Mouse (Mus musculus) urinary bladder, postnatal 0 days (tissue): ENCODE data around the gene Oas2. TPM values are rescaled to one million over a fixed set of nuclear protein-coding genes. Genes with fewer than 3 reads are reported as not detected.

Source experiments
- polyA plus RNA-seq: library from polyadenylated mRNA; unstranded; fragments of >200 nt; fragmentation: Nextera tagmentation; extraction: Ambion mirVana; gene quantifications from 2 replicates; pipeline ENCODE4 v1.2.1, GENCODE M21; 2015

Gene Oas2
- polyA plus RNA-seq: 1.0 and 1.1 TPM in 2 replicates

GRCm38 (mm10) chr5:120749688-120750087 is at the start of gene Oas2:
TSS of gene Oas2 (minus strand) at chr5:120749853.

GRCm38 (mm10) chr5:120795480-120796034 is 45.9 kb upstream of the Oas2 start, which contains the start of gene Oas1e:
TSS of gene Oas1e (minus strand) at chr5:120795530.

GRCm38 (mm10) chr5:120777478-120777877 is 27.8 kb upstream of the Oas2 start, which contains the start of gene Oas3:
TSS of gene Oas3 (minus strand) at chr5:120777661.

GRCm38 (mm10) chr5:120711827-120712226 is 37.8 kb downstream of the Oas2 start, which contains the start of gene Dtx1:
TSS of gene Dtx1 (minus strand) at chr5:120711927.

Other genes with a start within 250 kb of the Oas2 start
- 51.6 and 53.6 TPM in 2 replicates for gene Plbd2, start 246.2 kb downstream of the Oas2 start, polyA plus RNA-seq
- 9.4 and 11.8 TPM in 2 replicates for gene Slc8b1, start 238.7 kb downstream of the Oas2 start, polyA plus RNA-seq
- 13.3 and 15.5 TPM in 2 replicates for gene Tpcn1, start 161.2 kb downstream of the Oas2 start, polyA plus RNA-seq
- 0.37 and 0.40 TPM in 2 replicates for gene Iqcd, start 160.8 kb downstream of the Oas2 start, polyA plus RNA-seq
- gene Rita1, start 137.3 kb downstream of the Oas2 start, polyA plus RNA-seq: 6.8 and 9.0 TPM in 2 replicates
- 24.8 and 25.5 TPM in 2 replicates for gene Ddx54, start 137.1 kb downstream of the Oas2 start, polyA plus RNA-seq
- gene Cfap73, start 115.6 kb downstream of the Oas2 start, polyA plus RNA-seq: not detected in 2 replicates
- not detected in 2 replicates for gene Rasal1, start 101.0 kb downstream of the Oas2 start, polyA plus RNA-seq
- gene Dtx1, start 37.9 kb downstream of the Oas2 start, polyA plus RNA-seq: 1.7 and 1.9 TPM in 2 replicates
- gene Oas3, start 27.8 kb upstream of the Oas2 start, polyA plus RNA-seq: 0.25 and 0.63 TPM in 2 replicates
- not detected in 2 replicates for gene Oas1e, start 45.7 kb upstream of the Oas2 start, polyA plus RNA-seq
- 0.99 and 1.2 TPM in 2 replicates for gene Oas1c, start 62.7 kb upstream of the Oas2 start, polyA plus RNA-seq
- 0.36 and 0.48 TPM in 2 replicates for gene Oas1f, start 97.5 kb upstream of the Oas2 start, polyA plus RNA-seq
- not detected in 2 replicates for gene Oas1h, start 111.6 kb upstream of the Oas2 start, polyA plus RNA-seq
- gene Oas1g, start 137.8 kb upstream of the Oas2 start, polyA plus RNA-seq: 2.2 and 3.0 TPM in 2 replicates
- gene Oas1a, start 157.7 kb upstream of the Oas2 start, polyA plus RNA-seq: 6.0 and 10.9 TPM in 2 replicates
- gene Oas1d, start 164.7 kb upstream of the Oas2 start, polyA plus RNA-seq: not detected in 2 replicates